Mouse (Mus musculus): ENCODE measurements around the gene Nfatc3. TPM values are rescaled to one million over a fixed set of nuclear protein-coding genes. Genes with fewer than 3 reads are reported as not detected.
"Not testable (repeated sequence)": the region's sequence is repeated elsewhere in the genome, so short reads cannot be mapped to it uniquely, and the experiment has no call there.

The Nfatc3 gene
- polyA plus RNA-seq (2015; fragmentation: Nextera tagmentation; extraction: Ambion mirVana): 7.8 TPM in 2 replicates

DNA sequence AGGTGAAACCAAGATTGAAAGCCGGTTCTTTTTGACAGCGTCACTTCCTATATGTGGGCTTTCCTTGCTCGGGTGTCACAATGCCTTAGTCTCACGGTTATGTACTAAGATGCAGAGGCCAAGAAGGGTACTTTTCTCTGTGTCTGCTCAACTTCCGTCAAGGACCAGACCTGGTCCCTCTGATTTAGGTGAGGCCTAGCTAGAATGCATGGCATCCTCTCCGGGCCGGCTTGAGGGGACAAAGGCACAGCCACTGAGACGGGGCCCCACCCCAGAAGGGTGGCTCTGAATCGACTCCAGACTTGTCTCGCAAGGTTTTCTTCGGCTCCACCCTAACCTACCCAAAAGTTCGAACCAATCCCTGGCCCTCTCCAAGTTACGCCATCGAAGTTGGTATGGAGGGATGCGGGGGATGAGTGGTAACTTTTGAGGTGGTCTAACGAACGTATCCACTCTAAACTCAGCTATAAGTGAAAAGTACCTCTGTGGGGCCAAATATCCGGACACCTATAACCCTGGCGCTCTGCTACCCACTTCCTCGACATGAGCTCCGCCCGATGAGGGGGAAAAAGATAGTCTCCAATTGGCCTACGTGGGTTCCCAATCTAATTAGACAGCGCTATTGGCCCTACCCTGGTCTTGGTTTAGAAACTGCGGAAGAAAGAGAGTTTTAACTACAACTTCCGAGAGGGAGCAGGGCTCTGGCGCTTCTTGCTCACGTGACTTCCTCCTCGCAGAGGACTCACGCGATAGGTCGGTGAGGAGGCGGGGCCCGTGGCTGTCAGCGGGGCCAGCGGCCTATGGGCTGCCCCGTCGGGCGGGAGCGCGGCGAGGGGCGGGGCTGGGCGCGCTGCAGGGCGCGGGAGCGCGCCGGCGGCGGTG lies at the start of gene Nfatc3:
Gene Nfatc3 (plus strand): TSS at position 110 of the 882 bp plus-strand sequence.
- Histone ChIP-seq H3K4me1 (peaks cover 23% of the 10 kb centered on the region), H3K4me2 (peak within 1 kb of the TSS; percentile 85)
- WGBS: 2% methylated on average over 52 of the region's 52 CpGs

DNA sequence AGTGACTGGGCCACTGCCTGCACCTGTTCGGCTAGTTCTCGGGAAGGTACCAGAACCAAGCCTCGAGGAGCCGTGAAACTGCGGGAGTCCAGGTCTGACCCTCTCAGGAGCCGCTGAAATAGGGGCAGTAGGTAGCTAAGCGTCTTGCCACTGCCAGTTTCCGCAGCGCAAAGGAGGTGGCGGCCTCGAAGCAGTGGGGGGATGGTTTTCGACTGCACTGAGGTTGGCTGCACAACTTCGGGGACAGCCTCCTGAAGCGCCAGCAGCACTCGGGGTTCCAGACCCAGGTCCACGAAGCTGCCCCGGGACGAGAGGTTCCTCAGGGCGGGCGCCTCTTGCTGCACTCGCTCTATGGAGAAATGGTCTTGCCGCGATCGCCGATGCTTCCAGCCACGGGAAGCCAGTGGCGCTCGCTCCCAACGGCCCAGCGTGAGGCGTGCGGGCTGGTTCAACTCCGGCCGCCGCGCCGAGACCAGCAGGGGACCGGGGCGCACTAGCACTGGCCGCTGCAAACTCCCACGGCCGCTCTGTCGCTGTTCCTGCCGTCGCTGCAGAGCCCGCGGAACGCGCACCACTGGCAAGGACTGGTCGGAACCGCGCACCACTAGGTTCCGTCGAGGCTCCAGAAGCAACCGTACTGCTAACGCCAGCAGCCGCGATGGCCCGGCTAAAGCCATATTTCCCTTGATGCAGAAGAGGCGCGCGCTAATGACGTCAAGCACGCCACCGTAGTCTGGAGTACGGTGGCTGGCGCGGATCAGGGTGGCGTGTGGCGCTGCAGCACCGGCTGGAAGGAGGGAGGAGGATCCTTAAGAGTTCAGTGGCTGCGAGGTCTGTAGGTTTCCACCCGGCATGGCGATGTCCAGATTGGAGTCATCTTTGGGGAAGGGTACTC lies 47.6 kb upstream of the Nfatc3 start:
- no peaks in the 10 kb centered on the region for H3K27me3 ChIP-seq (replicated peaks)
- WGBS: 1% methylated on average over 74 of the region's 74 CpGs
- H3K9me3 ChIP-seq: no peaks in the 10 kb centered on the region
- peaks cover 12% of the 10 kb centered on the region; the same call in 1 of the 2 replicates for H3K4me1 ChIP-seq
- peak; percentile 94 for ATAC-seq (ENCODE audit: insufficient read depth, low FRiP score, low read depth)
- no peaks in the 10 kb centered on the region for H3K36me3 ChIP-seq
- H3K9ac ChIP-seq: peak overlapping the region; percentile 66
- H3K27ac ChIP-seq: peak overlapping the region; percentile 52
- peak overlapping the region; percentile 96 for H3K4me2 ChIP-seq
- peak overlapping the region; percentile 79 for H3K4me3 ChIP-seq (replicated peaks)

More for the DNA sequence above, at the start of gene Nfatc3:
- Histone ChIP-seq H3K9ac (peak within 1 kb of the TSS; percentile 64), H3K36me3 (no peaks in the 10 kb centered on the region), H3K9me3 (no peaks in the 10 kb centered on the region), H3K27ac (peak within 1 kb of the TSS; percentile 91), H3K27me3 (replicated peaks) (no peaks in the 10 kb centered on the region), H3K4me3 (replicated peaks) (peak within 1 kb of the TSS; percentile 80)
- ATAC-seq (ENCODE audit: insufficient read depth, low FRiP score, low read depth): peak; percentile 98

DNA sequence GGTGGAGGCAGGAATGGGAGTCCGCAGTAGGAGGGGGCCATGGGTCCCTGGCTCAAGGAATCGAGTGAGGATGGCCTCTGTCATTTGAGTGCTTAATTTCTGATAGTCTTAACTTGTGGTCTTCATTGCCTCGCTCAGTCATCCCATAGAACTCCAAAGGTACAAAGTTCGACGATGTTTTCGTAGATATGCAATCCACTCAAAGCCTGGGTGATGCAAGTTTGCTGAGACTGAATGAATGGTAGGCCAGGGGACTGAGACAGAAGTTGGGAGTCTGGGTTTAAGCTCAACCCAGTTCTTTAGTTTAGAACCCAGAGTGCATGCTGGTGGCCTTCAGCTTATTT lies 47.0 kb upstream of the Nfatc3 start, which contains the start of gene Ddx28:
Gene Ddx28 (minus strand): TSS at position 240 of the 344 bp plus-strand sequence.
- ATAC-seq (ENCODE audit: insufficient read depth, low FRiP score, low read depth): no peak

DNA sequence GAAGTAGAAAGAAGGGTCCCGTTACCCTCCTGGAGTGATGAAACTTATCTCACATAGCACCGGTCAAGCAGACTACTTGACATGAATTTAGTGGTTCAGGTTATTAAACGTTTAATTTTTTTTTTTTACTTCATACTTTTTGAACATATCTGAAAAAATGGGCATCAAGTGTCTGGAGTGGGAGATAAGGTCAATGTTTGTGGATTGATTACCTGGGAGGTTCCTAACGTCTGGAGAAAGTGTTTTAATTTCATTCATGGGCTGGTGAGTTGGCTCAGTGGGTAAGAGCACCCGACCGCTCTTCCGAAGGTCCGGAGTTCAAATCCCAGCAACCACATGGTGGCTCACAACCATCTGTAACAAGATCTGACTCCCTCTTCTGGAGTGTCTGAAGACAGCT lies 46.4 kb upstream of the Nfatc3 start:
- H3K4me2 ChIP-seq: peak overlapping the region; percentile 96
- not testable (repeated sequence) for H3K27me3 ChIP-seq (replicated peaks); H3K9ac ChIP-seq; H3K27ac ChIP-seq; H3K36me3 ChIP-seq; ATAC-seq (ENCODE audit: insufficient read depth, low FRiP score, low read depth); H3K9me3 ChIP-seq
- 74% methylated on average over 8 of the region's 8 CpGs for WGBS
- peak overlapping the region; percentile 79 for H3K4me3 ChIP-seq (replicated peaks)
- peaks cover 12% of the 10 kb centered on the region; the same call in 1 of the 2 replicates for H3K4me1 ChIP-seq

More for the DNA sequence above, 47.0 kb upstream of the Nfatc3 start, which contains the start of gene Ddx28:
- H3K4me2 ChIP-seq: peak within 1 kb of the TSS; percentile 96
- H3K27me3 ChIP-seq (replicated peaks): no peaks in the 10 kb centered on the region
- WGBS: 3% methylated on average over 6 of the region's 6 CpGs
- peak within 1 kb of the TSS; percentile 52 for H3K27ac ChIP-seq
- H3K4me3 ChIP-seq (replicated peaks): peak within 1 kb of the TSS; percentile 79
- H3K9ac ChIP-seq: peak within 1 kb of the TSS; percentile 66
- peaks cover 12% of the 10 kb centered on the region; the same call in 1 of the 2 replicates for H3K4me1 ChIP-seq
- 0 out of 2 replicates have a peak, but pooled peaks cover 2% of the 10 kb centered on the region for H3K36me3 ChIP-seq
- no peaks in the 10 kb centered on the region for H3K9me3 ChIP-seq

DNA sequence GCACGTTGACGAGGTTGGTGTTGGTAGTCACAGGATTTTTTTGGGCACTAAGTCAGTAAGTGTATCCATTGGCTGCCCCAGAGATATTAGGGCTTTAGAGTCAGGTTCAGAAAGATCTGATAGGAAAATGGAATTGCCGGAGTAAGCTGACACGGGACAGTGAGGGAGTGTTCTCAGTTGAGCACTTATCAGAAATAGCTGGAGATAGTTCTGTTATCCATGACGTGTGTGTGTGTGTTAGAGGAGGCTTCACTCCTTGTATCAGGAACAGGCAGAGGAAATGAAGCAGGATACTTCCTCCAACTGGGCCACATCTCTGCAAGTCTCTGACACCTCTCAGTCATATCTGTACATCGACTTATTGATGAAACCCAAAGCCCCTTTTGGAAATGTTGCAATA lies 42.4 kb upstream of the Nfatc3 start:
- Histone ChIP-seq H3K27ac (no peak overlapping the region), H3K4me2 (no peak overlapping the region), H3K9me3 (no peaks in the 10 kb centered on the region), H3K27me3 (replicated peaks) (no peaks in the 10 kb centered on the region), H3K36me3 (0 out of 2 replicates have a peak, but pooled peaks cover 6% of the 10 kb centered on the region), H3K4me1 (no peaks in the 10 kb centered on the region), H3K9ac (no peak overlapping the region), H3K4me3 (replicated peaks) (no peak overlapping the region)
- 88% methylated on average over 6 of the region's 6 CpGs for WGBS
- ATAC-seq (ENCODE audit: insufficient read depth, low FRiP score, low read depth): no peak

DNA sequence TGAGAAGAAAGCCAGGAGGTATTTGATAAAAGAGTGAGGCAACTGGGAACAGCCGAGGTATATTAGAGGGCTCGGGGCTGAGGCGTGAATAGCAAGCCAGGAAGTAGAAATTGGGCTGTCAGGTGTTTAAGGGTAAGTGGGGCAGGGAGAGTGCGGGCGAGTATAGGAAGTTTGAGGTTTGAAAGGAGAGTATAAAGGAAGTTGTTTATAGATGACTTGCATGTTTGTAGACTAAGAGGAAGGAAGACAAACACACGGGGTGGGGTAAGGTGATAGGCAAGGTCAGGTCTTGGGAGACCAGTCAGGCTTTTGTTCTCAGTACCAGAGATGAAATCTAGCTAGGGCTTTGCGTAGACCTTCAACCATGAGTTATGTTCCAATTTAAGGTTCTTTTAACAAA lies 41.5 kb upstream of the Nfatc3 start:
- 85% methylated on average over 7 of the region's 7 CpGs for WGBS
- Histone ChIP-seq H3K4me3 (replicated peaks) (no peak overlapping the region), H3K9me3 (no peaks in the 10 kb centered on the region), H3K27ac (no peak overlapping the region), H3K4me1 (no peaks in the 10 kb centered on the region), H3K27me3 (replicated peaks) (no peaks in the 10 kb centered on the region), H3K9ac (no peak overlapping the region), H3K4me2 (no peak overlapping the region), H3K36me3 (0 out of 2 replicates have a peak, but pooled peaks cover 6% of the 10 kb centered on the region)
- no peak for ATAC-seq (ENCODE audit: insufficient read depth, low FRiP score, low read depth)

DNA sequence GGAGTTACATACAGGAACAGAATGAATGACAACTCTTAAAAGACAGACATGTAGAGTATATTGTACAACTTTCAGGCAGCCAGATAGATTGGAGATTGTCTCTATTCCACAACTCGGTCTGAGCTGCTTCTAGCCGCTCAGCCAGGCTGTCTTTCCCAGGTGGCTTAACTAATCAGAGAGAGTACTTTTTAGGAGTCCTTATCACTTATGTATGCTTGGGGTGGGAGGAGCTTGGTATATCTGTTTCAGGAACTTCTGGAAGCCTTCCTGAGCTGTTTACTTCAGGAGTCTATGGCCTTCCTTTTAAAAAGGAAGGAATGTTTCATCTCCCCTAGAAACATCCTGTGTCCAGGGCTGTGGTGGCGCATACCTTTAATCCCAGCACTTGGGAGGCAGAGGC lies 40.6 kb upstream of the Nfatc3 start:
- 83% methylated on average over 3 of the region's 3 CpGs for WGBS
- no peak for ATAC-seq (ENCODE audit: insufficient read depth, low FRiP score, low read depth)

DNA sequence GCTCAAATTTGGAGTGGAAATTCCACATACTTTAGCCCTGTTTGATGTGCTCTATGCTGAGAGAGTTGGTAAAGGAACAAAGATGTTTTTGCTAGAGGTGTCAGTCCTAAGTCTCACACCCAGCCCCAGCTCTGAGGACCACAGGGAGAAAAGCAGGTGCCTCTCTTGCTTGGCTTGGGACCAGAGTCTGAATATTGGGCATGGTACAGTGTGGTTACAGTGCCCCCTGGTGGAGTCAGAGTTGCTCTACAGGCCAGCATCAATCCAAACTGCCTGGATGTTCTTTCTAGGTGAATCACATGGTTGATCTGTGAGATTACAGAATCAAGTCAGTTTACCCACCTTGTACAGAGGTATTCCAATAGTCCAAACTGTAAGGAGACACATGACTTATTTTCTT lies 36.2 kb upstream of the Nfatc3 start:
- H3K9ac ChIP-seq: no peak overlapping the region
- ATAC-seq (ENCODE audit: insufficient read depth, low FRiP score, low read depth): no peak
- H3K27me3 ChIP-seq (replicated peaks): no peaks in the 10 kb centered on the region
- H3K9me3 ChIP-seq: no peaks in the 10 kb centered on the region
- no peak overlapping the region for H3K4me2 ChIP-seq
- H3K4me3 ChIP-seq (replicated peaks): no peak overlapping the region
- H3K36me3 ChIP-seq: peaks cover 9% of the 10 kb centered on the region; the same call in 1 of the 2 replicates
- no peaks in the 10 kb centered on the region for H3K4me1 ChIP-seq
- no peak overlapping the region for H3K27ac ChIP-seq

More for the DNA sequence above, 40.6 kb upstream of the Nfatc3 start:
- H3K4me1 ChIP-seq: no peaks in the 10 kb centered on the region
- H3K9me3 ChIP-seq: no peaks in the 10 kb centered on the region
- H3K27me3 ChIP-seq (replicated peaks): no peaks in the 10 kb centered on the region
- H3K9ac ChIP-seq: no peak overlapping the region
- H3K27ac ChIP-seq: no peak overlapping the region
- H3K4me2 ChIP-seq: no peak overlapping the region
- H3K36me3 ChIP-seq: 0 out of 2 replicates have a peak, but pooled peaks cover 6% of the 10 kb centered on the region
- H3K4me3 ChIP-seq (replicated peaks): no peak overlapping the region

DNA sequence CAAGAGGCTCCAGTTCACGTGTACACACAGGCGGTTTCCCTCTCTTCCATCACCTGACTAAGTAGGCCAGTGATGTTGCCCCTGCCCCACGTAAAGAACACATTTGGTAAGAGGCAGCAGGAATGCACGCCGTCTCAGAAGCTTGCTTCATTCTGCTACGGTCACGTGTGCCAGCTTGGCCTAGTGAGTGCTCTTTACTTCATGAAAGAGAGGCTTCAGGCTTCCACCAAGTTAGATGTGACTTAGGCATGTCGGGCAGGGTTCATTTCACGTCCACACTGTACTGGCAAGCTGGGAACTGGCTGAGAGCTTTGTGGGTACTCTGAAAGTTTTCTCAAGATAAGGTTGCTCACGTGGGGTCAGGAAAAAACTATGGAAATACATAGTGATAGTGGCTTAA lies 19.9 kb upstream of the Nfatc3 start:
- Histone ChIP-seq H3K9me3 (no peaks in the 10 kb centered on the region), H3K36me3 (0 out of 2 replicates have a peak, but pooled peaks cover 11% of the 10 kb centered on the region), H3K27me3 (replicated peaks) (no peaks in the 10 kb centered on the region), H3K4me2 (no peak overlapping the region), H3K9ac (no peak overlapping the region), H3K27ac (no peak overlapping the region), H3K4me1 (no peaks in the 10 kb centered on the region), H3K4me3 (replicated peaks) (no peak overlapping the region)
- ATAC-seq (ENCODE audit: insufficient read depth, low FRiP score, low read depth): no peak
- 87% methylated on average over 10 of the region's 10 CpGs for WGBS

DNA sequence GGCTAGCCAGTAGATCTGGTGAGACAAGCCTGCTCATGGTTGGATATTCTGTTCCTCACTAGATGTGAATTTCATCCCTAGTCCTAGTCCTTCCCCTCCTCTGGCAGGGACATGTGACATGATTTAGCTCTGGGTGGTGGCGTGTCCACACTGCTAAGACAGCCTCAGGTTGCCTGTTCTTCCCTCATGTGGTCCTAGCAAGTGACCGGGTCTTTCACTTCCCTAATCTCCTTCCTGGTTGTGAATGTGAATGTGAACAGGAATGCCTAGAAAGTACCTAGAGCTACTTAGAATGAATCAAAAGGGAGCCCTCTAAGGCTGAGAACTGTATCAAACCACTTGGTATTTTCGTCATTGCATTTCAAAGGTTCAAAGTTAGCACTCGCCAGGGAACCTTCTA lies 19.0 kb upstream of the Nfatc3 start:
- H3K9me3 ChIP-seq: no peaks in the 10 kb centered on the region
- 80% methylated on average over 4 of the region's 4 CpGs for WGBS
- no peaks in the 10 kb centered on the region for H3K4me1 ChIP-seq

DNA sequence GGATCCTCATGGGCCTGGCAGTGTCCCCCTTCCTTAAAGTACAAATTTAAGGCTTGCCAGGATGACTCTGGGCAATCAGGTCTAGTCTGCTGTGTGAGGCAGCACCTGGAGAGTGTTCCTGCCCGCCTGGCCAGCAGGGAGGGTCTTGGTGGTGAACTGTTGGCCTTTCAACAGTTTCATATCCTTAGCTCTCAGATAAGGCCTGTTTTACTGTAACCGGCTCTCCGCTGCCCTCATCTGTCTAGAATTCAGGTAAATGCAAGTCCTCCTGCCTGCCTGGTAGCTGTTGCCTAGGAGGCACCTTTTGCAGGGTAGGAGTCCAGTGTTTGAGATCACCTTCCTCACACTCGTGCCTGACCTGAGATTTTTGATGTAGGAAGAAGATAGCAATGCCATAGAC lies 18.4 kb upstream of the Nfatc3 start:
- 0 out of 2 replicates have a peak, but pooled peaks cover 11% of the 10 kb centered on the region for H3K36me3 ChIP-seq
- H3K9me3 ChIP-seq: no peaks in the 10 kb centered on the region
- no peaks in the 10 kb centered on the region for H3K4me1 ChIP-seq
- H3K27me3 ChIP-seq (replicated peaks): no peaks in the 10 kb centered on the region
- 53% methylated on average over 4 of the region's 4 CpGs for WGBS
- ATAC-seq (ENCODE audit: insufficient read depth, low FRiP score, low read depth): no peak
- no peak overlapping the region for H3K4me3 ChIP-seq (replicated peaks)
- no peak overlapping the region for H3K4me2 ChIP-seq
- no peak overlapping the region for H3K9ac ChIP-seq
- no peak overlapping the region for H3K27ac ChIP-seq

More for the DNA sequence above, 19.0 kb upstream of the Nfatc3 start:
- Histone ChIP-seq H3K27ac (no peak overlapping the region), H3K9ac (no peak overlapping the region), H3K4me2 (no peak overlapping the region), H3K27me3 (replicated peaks) (no peaks in the 10 kb centered on the region), H3K4me3 (replicated peaks) (no peak overlapping the region), H3K36me3 (0 out of 2 replicates have a peak, but pooled peaks cover 11% of the 10 kb centered on the region)
- ATAC-seq (ENCODE audit: insufficient read depth, low FRiP score, low read depth): no peak

All from stomach, embryonic 15.5 days (tissue).